Mouse (Mus musculus) heart, embryonic 16.5 days (tissue): ENCODE measurements around the gene Nhlrc4. TPM values are rescaled to one million over a fixed set of nuclear protein-coding genes. Genes with fewer than 3 reads are reported as not detected.
A peak's percentile ranks its signal among the peaks of the same experiment; 100 is the strongest.

Source experiments
- ATAC-seq: fragments of 200-750 bp; cut with Nextera tagmentation; replicated peaks from 2 replicates; pipeline ENCODE4 v1.8.0; 2017; ENCODE audit warnings: moderate number of reproducible peaks; ENCODE audit not compliant: insufficient read depth, low FRiP score; ENCODE audit errors: extremely low read depth
- H3K27ac ChIP-seq: fragments of 300-500 bp; sonication (generic); 2 replicates; pipeline ENCODE4 v1.5.1; 2014; ENCODE audit warnings: mild to moderate bottlenecking, low read length, control low read depth, moderate library complexity
- H3K27me3 ChIP-seq: fragments of 300-500 bp; sonication (generic); 2 replicates; pipeline ENCODE4 v1.6.1; 2014; ENCODE audit warnings: low read length, mixed read lengths; ENCODE audit not compliant: control insufficient read depth, insufficient read depth
- H3K36me3 ChIP-seq: fragments of 300-500 bp; sonication (generic); 2 replicates; pipeline ENCODE4 v1.6.1; 2014; ENCODE audit not compliant: control insufficient read depth, insufficient read depth
- H3K4me1 ChIP-seq: fragments of 300-500 bp; sonication (generic); 2 replicates; pipeline ENCODE4 v1.6.1; 2014; ENCODE audit warnings: low read length, mixed read lengths; ENCODE audit not compliant: control insufficient read depth, insufficient read depth
- H3K4me2 ChIP-seq: fragments of 300-500 bp; sonication (generic); 2 replicates; pipeline ENCODE4 v1.6.1; 2014; ENCODE audit warnings: low read depth, mild to moderate bottlenecking, control low read depth, low read length
- H3K4me3 ChIP-seq: fragments of 300-500 bp; sonication (generic); 2 replicates; pipeline ENCODE4 v1.5.1; 2014; ENCODE audit warnings: mild to moderate bottlenecking, control low read depth, low read length
- H3K9ac ChIP-seq: fragments of 300-500 bp; sonication (generic); 2 replicates; pipeline ENCODE4 v1.6.1; 2014; ENCODE audit warnings: low read length, control low read depth
- H3K9me3 ChIP-seq: fragments of 300-500 bp; sonication (generic); replicated peaks from 2 replicates; pipeline ENCODE4 v1.6.1; 2016; ENCODE audit warnings: low read length; ENCODE audit not compliant: control insufficient read depth
- WGBS: fragments of 180-500 bp; shearing (Covaris S2); extraction: QIAGEN DNeasy Blood & Tissue Kit; methylation state at CpG from one replicate; pipeline ENCODE4 v1.1.7; 2014; 5-methylcytosine and 5-hydroxymethylcytosine counted together
- polyA plus RNA-seq: library from polyadenylated mRNA; unstranded; fragments of >200 nt; fragmentation: Nextera tagmentation; extraction: Ambion mirVana; gene quantifications from 2 replicates; pipeline ENCODE4 v1.2.1, GENCODE M21; 2015

The Nhlrc4 gene
- polyA plus RNA-seq, 1 experiment from 2014 or later = 0.11 TPM

DNA sequence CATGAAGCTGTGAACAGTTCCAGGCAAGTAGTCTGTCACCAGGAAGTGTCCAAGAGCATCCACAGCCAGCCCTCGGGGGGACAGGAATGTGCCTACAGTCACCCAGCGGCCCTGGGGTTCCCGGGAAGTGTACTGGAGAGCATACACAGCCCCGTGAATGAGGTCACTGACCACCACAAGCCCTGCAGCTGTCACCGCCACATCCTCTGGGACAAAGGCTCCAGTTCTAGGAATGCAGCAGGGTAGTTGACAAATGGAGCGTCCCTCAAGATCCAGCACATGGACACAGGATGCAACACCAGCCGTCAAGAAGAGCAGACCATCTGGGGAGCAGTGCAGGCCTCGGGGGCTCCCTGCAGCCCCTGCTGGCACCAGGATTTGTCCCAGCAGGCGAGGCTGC, 992 bp downstream of the Nhlrc4 start:
- no peak overlapping the region for H3K4me3 ChIP-seq
- no peak overlapping the region for H3K9ac ChIP-seq
- no peak for ATAC-seq
- H3K36me3 ChIP-seq = no peaks in the 10 kb centered on the region
- no peaks in the 10 kb centered on the region for H3K27me3 ChIP-seq
- WGBS = 66% methylated on average over 9 of the region's 9 CpGs
- no peak overlapping the region for H3K4me2 ChIP-seq
- peaks cover 18% of the 10 kb centered on the region for H3K4me1 ChIP-seq
- no peaks in the 10 kb centered on the region for H3K9me3 ChIP-seq
- H3K27ac ChIP-seq = no peak overlapping the region

DNA sequence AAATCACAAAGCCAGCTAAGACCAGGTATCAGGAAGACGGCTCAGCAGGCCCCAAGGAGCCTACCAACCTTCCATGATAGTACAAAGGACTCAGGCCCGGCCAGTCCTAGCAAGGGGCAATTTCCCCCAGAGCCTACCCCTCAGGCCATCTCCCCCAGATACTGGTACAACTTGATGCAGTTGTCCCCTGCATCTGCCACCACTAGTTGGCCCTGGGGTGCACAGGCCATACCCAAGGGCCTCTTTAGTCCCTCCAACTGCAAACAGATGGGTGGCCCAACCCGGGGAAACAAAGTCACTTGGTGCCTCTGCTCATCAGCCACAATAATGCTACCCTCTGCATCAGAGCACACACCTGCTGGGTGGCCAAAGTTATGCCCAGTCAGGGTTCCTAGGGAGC, 1.5 kb downstream of the Nhlrc4 start:
- no peak overlapping the region for H3K27ac ChIP-seq
- no peak overlapping the region for H3K4me3 ChIP-seq
- H3K27me3 ChIP-seq = no peaks in the 10 kb centered on the region
- H3K36me3 ChIP-seq = no peaks in the 10 kb centered on the region
- H3K4me1 ChIP-seq = peaks cover 18% of the 10 kb centered on the region
- ATAC-seq = no peak
- no peaks in the 10 kb centered on the region for H3K9me3 ChIP-seq
- no peak overlapping the region for H3K9ac ChIP-seq
- WGBS = 79% methylated on average over 3 of the region's 3 CpGs
- H3K4me2 ChIP-seq = no peak overlapping the region

DNA sequence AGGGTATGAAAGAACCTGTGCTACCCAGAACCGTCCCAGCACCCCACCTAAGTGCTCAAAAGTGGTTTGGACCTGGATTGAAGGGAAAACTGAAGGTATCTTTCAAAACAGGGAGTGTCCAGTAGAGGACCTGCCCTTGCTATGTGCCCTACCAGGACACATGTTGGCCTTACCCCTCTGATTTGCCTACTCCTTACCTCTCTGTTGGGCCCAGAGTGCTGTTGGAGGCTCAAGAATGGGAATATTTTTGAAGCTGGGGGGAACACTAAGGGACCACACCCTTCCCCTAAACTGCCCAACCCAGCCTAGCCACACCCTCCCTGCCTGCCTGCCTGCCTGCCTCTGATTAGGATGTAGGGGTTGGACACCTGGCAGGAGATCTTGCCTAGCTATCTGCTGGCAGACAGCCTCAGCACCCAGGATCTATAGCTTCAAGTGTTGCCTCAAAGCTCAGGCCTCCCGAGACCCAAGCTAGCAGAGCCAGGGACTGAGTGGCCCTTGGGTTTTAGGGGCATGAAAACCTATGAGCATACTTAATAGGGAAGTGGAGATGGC, 2.1 kb downstream of the Nhlrc4 start:
- peaks cover 18% of the 10 kb centered on the region for H3K4me1 ChIP-seq
- H3K27ac ChIP-seq = no peak overlapping the region
- H3K4me3 ChIP-seq = no peak overlapping the region
- no peak for ATAC-seq
- 74% methylated on average over 2 of the region's 2 CpGs for WGBS
- no peaks in the 10 kb centered on the region for H3K36me3 ChIP-seq
- H3K27me3 ChIP-seq = no peaks in the 10 kb centered on the region
- no peak overlapping the region for H3K9ac ChIP-seq
- no peak overlapping the region; the same call in 1 of the 2 replicates for H3K4me2 ChIP-seq
- H3K9me3 ChIP-seq = no peaks in the 10 kb centered on the region

DNA sequence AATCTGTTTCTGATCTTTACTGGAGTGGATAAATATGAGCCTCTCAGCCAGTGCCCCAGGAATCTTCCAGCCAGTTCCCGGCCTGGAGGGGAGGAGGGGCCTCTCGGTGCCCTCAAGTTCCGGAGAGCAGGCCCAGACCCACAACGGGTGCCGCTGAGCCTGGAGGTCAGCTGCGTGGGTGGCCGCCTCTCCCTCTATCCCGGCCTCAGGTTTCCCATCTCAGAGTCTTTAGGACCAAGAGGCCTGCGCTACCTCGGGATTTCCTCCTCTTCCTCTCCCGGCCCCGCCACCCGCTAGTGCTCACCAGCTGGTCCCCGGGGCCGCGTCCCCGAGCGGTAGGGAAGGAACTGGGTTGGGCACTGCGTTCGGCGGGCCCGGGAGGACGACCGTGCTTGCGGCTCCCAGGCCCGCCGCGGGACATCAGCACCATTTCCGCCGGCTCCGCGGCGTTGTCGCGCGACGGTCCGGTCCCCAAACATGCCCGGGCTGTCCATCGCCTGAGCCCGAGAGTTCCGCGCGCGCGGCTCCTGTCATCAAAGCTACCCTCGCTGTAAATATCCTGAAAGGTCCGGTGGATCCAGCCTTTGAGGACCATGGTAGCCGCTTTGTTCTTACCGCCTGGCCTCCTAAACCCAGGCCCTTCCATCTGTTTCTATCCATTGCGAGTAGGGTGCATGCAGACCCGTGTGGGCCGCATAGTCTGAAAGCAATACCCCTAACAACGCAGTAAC, 3.1 kb downstream of the Nhlrc4 start:
- ATAC-seq = peak; percentile 76
- Histone ChIP-seq H3K9me3 (no peaks in the 10 kb centered on the region), H3K4me2 (peak overlapping the region; percentile 82), H3K4me3 (peak overlapping the region; percentile 75), H3K27me3 (no peaks in the 10 kb centered on the region), H3K27ac (peak overlapping the region; percentile 90), H3K4me1 (peaks cover 18% of the 10 kb centered on the region), H3K9ac (peak overlapping the region; percentile 90), H3K36me3 (peaks cover 4% of the 10 kb centered on the region; the same call in 1 of the 2 replicates)
- 3% methylated on average over 54 of the region's 54 CpGs for WGBS

DNA sequence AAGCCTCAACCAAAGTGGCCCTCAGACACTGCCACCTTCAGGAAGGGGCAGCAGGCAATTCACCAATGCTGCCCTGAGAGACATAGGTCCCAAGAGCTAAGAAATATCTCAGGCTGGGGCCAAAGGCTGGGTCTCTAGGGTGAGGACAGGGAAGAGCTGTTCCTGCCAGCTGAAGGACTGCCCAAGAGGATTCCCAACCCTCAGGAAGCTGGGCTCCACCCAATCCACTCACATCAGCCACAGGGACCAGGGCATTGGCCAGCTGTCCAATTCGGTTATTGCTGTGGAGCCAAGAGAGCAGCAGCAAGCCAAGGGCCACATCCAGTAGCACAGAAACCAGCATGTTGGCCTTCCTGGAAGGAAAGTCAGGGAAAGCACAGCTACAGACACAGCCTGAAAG, 10.2 kb downstream of the Nhlrc4 start:
- Histone ChIP-seq H3K36me3 (peaks cover 46% of the 10 kb centered on the region), H3K9ac (no peak overlapping the region), H3K9me3 (no peaks in the 10 kb centered on the region), H3K4me1 (no peaks in the 10 kb centered on the region), H3K27ac (no peak overlapping the region), H3K4me2 (no peak overlapping the region), H3K27me3 (no peaks in the 10 kb centered on the region), H3K4me3 (no peak overlapping the region)
- no peak for ATAC-seq
- WGBS = 87% methylated on average over 1 of the region's 1 CpGs

DNA sequence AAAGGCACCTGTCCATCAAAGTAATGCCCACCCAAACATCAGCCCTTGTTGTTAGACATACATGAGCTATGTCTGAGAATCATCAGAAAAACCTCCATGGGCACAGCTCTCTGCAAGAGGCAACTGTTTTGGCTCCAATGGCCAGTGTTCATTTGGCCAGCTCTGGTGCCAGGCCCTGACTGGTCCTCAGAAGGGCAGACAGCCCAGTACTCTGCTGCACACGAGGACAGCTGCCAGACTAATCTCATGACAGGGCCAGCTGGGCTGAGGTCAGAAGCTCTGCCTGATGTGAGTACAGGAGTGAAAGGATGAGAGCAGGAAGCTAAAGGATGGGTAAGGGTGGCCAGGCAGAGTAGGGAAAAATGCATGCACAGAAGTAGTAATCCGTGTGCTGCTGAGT, 19.4 kb downstream of the Nhlrc4 start:
- H3K9me3 ChIP-seq = no peaks in the 10 kb centered on the region
- no peaks in the 10 kb centered on the region for H3K27me3 ChIP-seq
- no peak overlapping the region for H3K4me3 ChIP-seq
- WGBS = 59% methylated on average over 2 of the region's 2 CpGs
- H3K4me1 ChIP-seq = 0 out of 2 replicates have a peak, but pooled peaks cover 4% of the 10 kb centered on the region
- peaks cover 29% of the 10 kb centered on the region for H3K36me3 ChIP-seq
- no peak overlapping the region for H3K9ac ChIP-seq
- no peak overlapping the region for H3K27ac ChIP-seq
- ATAC-seq = no peak
- no peak overlapping the region for H3K4me2 ChIP-seq

DNA sequence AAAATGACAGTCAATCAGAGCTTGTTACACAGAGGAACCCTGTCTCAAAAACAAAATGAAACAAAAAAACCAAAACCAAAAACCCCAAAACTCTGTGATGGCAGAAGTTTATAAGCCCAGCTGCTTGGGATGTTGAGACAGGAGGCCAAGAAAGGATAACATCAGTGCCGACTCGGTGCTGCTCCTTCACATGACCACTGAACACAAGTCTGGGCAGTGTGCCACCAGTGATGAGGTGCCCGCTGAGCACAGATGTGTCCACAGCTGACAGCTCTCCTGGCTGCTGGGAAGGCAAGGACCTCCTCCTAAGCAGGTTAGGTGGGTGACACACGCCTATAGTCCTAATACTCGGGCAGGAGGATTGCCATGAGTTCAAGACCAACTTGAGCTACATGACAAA, 22.6 kb downstream of the Nhlrc4 start:
- H3K36me3 ChIP-seq = peaks cover 11% of the 10 kb centered on the region; the same call in 1 of the 2 replicates
- H3K4me1 ChIP-seq = peaks cover 18% of the 10 kb centered on the region
- ATAC-seq = no peak
- no peak overlapping the region for H3K9ac ChIP-seq
- no peak overlapping the region for H3K4me3 ChIP-seq
- no peaks in the 10 kb centered on the region for H3K9me3 ChIP-seq
- H3K27me3 ChIP-seq = no peaks in the 10 kb centered on the region
- H3K27ac ChIP-seq = no peak overlapping the region
- H3K4me2 ChIP-seq = no peak overlapping the region
- 63% methylated on average over 5 of the region's 5 CpGs for WGBS

DNA sequence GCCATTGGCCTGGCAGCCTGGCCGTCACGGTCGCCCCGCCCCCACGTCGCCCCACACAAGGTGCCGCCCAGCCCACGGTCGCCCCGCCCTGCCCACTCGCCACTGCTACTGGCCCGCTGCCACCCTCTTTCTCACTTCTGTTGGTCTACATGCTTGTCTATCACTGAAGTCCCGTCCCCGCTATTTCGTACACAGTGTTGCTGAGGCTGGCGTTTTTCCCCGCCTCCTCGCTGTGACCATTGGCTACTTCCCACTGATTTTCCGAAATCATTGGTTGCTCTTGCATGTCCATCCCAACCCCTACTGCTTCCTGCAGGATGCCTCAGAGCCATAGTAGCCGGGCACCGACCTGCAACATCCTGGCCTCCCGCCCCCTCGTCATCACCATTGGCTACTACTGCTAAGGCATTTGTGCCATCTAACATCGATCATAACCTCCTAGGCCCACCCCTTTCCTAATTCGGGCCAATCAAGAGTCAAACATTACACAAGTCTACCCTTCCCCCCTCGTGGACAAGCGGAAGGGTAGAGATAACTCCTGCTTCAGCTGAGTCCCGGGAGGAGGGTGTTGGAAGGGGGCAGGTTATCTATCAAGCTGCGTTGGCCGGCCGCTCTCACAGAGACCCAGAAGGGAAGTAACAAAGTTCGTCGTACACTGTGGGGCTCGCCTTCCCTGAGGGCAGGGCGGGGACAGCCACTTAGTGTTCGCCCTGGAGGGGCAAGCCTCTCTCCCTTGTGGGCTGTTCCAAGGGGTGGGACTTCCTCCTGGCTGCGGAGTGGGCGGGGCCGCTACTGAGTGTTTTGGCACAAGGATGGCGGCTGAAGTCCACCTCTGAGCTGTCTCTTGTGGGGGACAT, 24.7 kb downstream of the Nhlrc4 start:
- under 1% methylated on average over 40 of the region's 40 CpGs for WGBS
- ATAC-seq = peak; percentile 97

More for the DNA sequence above, 24.7 kb downstream of the Nhlrc4 start:
- Histone ChIP-seq H3K4me2 (peak overlapping the region; percentile 62), H3K27me3 (no peaks in the 10 kb centered on the region), H3K36me3 (no peaks in the 10 kb centered on the region), H3K9ac (peak overlapping the region; percentile 74), H3K27ac (peak overlapping the region; percentile 99), H3K9me3 (no peaks in the 10 kb centered on the region), H3K4me3 (peak overlapping the region; percentile 83), H3K4me1 (peaks cover 18% of the 10 kb centered on the region)
